Mouse (Mus musculus): ENCODE measurements around the gene Npas3.

DNA sequence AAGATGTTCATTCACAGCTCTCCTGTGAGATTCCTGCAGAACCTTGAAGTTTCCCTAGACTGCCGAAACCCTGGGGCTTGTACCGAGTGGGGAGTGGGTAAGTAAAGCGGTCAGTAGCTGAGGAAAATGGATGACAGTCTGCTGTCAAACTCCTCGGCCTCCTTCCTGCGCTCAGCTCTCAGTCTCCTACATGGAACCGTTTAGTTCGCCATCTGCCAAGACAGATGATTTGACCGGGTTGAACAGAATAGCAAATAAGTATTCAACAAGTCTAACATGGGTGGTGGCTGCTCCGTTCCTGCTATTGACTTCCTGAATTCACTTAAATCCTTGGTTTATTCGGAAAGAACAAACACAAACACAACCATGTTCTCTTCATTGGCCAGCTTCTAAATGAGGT lies 541.0 kb downstream of the Npas3 start:
- TF ChIP-seq TCF12 (IDR thresholded peaks at IDR 0.05; ENCODE audit: insufficient read depth, poor library complexity, severe bottlenecking) (no peak), MAX (IDR thresholded peaks at IDR 0.05; ENCODE audit: low read depth) (no peak), POLR2AphosphoS2 (IDR thresholded peaks at IDR 0.05; ENCODE audit: insufficient read length, low read depth) (no peak), USF1 (IDR thresholded peaks at IDR 0.05; ENCODE audit: low read depth) (no peak), MYOG (IDR thresholded peaks at IDR 0.05; ENCODE audit: control insufficient read depth in 1 of 3, insufficient read depth in 1 of 3, insufficient read length in 2 of 3, low read depth in 2 of 3) (no peak), POLR2A (IDR thresholded peaks at IDR 0.05; ENCODE audit: insufficient read length, low read depth) (no peak), CEBPB (IDR thresholded peaks at IDR 0.05; ENCODE audit: insufficient read depth, poor library complexity, severe bottlenecking) (no peak), E2F4 (IDR thresholded peaks at IDR 0.05; ENCODE audit: insufficient read depth) (no peak), MYOD1 (IDR thresholded peaks at IDR 0.05; ENCODE audit: control insufficient read depth in 1 of 3, insufficient read length in 2 of 3, low read depth in 2 of 3) (no peak)
